Mouse (Mus musculus) gastrocnemius, postnatal 10 days (tissue): ENCODE measurements around the gene Zfp771. TPM values are rescaled to one million over a fixed set of nuclear protein-coding genes. Genes with fewer than 3 reads are reported as not detected.

Source experiments
- DNase-seq: peaks from one replicate; pipeline ENCODE4 v3.0.0; 2021; ENCODE audit warnings: mixed read lengths
- total RNA-seq, 2 experiments: library from RNA; stranded (reverse); gene quantifications; 2 replicates each; pipeline ENCODE4 v1.2.3; 2021

The Zfp771 gene
- total RNA-seq, 2 experiments from 2014 or later, result 18.6 to 20.9 TPM

- DNase-seq, result no peak
These were observed 43.9 kb downstream of the Zfp771 start for GRCm38 (mm10) chr7:127287940-127288339.

GRCm38 (mm10) chr7:127289306-127289705, 45.2 kb downstream of the Zfp771 start:
- DNase-seq, result no peak

- DNase-seq, result no peak
These were observed 46.1 kb downstream of the Zfp771 start for GRCm38 (mm10) chr7:127290142-127290541.

- DNase-seq, result no peak
These were observed 52.0 kb downstream of the Zfp771 start, which contains the start of gene Itgal for GRCm38 (mm10) chr7:127296098-127296497. Gene Itgal, plus strand, starts transcription at chr7:127296260.

- DNase-seq, result no peak
These were observed 52.9 kb downstream of the Zfp771 start for GRCm38 (mm10) chr7:127296786-127297555.

GRCm38 (mm10) chr7:127297586-127298193, 53.6 kb downstream of the Zfp771 start:
- DNase-seq, result no peak

Other genes starting within 250 kb of the Zfp771 start
- gene Mvp, start 229.7 kb upstream of the Zfp771 start, total RNA-seq, result 10 to 100 TPM; 23.3 to 28.3 TPM
- gene Pagr1b, start 227.8 kb upstream of the Zfp771 start, total RNA-seq, result 1 to 10 TPM in 1 of 2 experiments, not detected in 1; 1.5 TPM
- gene Pagr1a, start 226.9 kb upstream of the Zfp771 start, total RNA-seq, result 1 to 10 TPM; 2.5 to 8.2 TPM
- gene Gm42742, start 223.2 kb upstream of the Zfp771 start, total RNA-seq, result 10 to 100 TPM; 17.5 to 23.1 TPM
- 1 to 10 TPM; 1.9 to 4.6 TPM for gene Prrt2, start 223.1 kb upstream of the Zfp771 start, total RNA-seq
- gene Maz, start 217.2 kb upstream of the Zfp771 start, total RNA-seq, result 10 to 100 TPM; 75.6 to 92.8 TPM
- gene Kif22, start 201.8 kb upstream of the Zfp771 start, total RNA-seq, result 10 to 100 TPM; 10.8 to 12.5 TPM
- not detected for gene Zg16, start 156.9 kb upstream of the Zfp771 start, total RNA-seq
- 1 to 10 TPM in 1 of 2 experiments, under 1 TPM in 1; 0.59 to 2.1 TPM for gene AI467606, start 152.9 kb upstream of the Zfp771 start, total RNA-seq
- gene Qprt, start 122.0 kb upstream of the Zfp771 start, total RNA-seq, result 1 to 10 TPM; 1.9 to 2.3 TPM
- gene Spn, start 106.5 kb upstream of the Zfp771 start, total RNA-seq, result under 1 TPM; 0.16 to 0.86 TPM
- gene Cd2bp2, start 48.2 kb upstream of the Zfp771 start, total RNA-seq, result 10 to 100 TPM; 36.7 to 41.1 TPM
- 10 to 100 TPM; 38.6 to 45.1 TPM for gene Tbc1d10b, start 35.8 kb upstream of the Zfp771 start, total RNA-seq
- over 10,000 TPM; 46,059 to 51,168 TPM for gene Mylpf, start 35.4 kb upstream of the Zfp771 start, total RNA-seq
- gene Zfp553, start 11.2 kb upstream of the Zfp771 start, total RNA-seq, result 1 to 10 TPM; 5.5 to 7.3 TPM
- 1 to 10 TPM; 6.9 to 7.5 TPM for gene Sept1, start 11.1 kb upstream of the Zfp771 start, total RNA-seq
- gene Dctpp1, start 16.4 kb downstream of the Zfp771 start, total RNA-seq, result 10 to 100 TPM; 33.9 to 38.6 TPM
- gene Sephs2, start 29.8 kb downstream of the Zfp771 start, total RNA-seq, result 10 to 100 TPM; 19.5 to 20.5 TPM
- gene Itgal, start 52.0 kb downstream of the Zfp771 start, total RNA-seq, result 1 to 10 TPM in 1 of 2 experiments, under 1 TPM in 1; 0.75 to 1.5 TPM
- gene Zfp768, start 101.3 kb downstream of the Zfp771 start, total RNA-seq, result 10 to 100 TPM; 23.0 to 28.7 TPM
- 1 to 10 TPM; 3.6 to 5.1 TPM for gene Zfp747, start 131.8 kb downstream of the Zfp771 start, total RNA-seq
- 1 to 10 TPM; 1.7 to 2.7 TPM for gene 9130019O22Rik, start 142.9 kb downstream of the Zfp771 start, total RNA-seq
- gene E430018J23Rik, start 149.4 kb downstream of the Zfp771 start, total RNA-seq, result 1 to 10 TPM; 2.9 to 3.7 TPM
- gene Zfp764, start 162.5 kb downstream of the Zfp771 start, total RNA-seq, result 1 to 10 TPM; 2.8 to 4.3 TPM
- 1 to 10 TPM; 3.2 to 4.5 TPM for gene Zfp688, start 177.8 kb downstream of the Zfp771 start, total RNA-seq
- 1 to 10 TPM; 1.8 to 1.9 TPM for gene Zfp689, start 204.9 kb downstream of the Zfp771 start, total RNA-seq
- gene Prr14, start 215.3 kb downstream of the Zfp771 start, total RNA-seq, result 10 to 100 TPM; 16.2 to 25.3 TPM
- gene Fbrs, start 234.9 kb downstream of the Zfp771 start, total RNA-seq, result 10 to 100 TPM; 29.5 to 35.8 TPM